Mouse (Mus musculus): ENCODE results near the gene Pld4.
"Not testable (repeated sequence)": the region's sequence is repeated elsewhere in the genome, so short reads cannot be mapped to it uniquely, and the experiment has no call there.

The Pld4 gene

GRCm38 (mm10) chr12:112801864-112802846 is 41.7 kb downstream of the Pld4 start, which contains the start of gene Ahnak2:
TSS of gene Ahnak2 (minus strand) at chr12:112802657.
- peak; percentile 71 for DNase-seq (ENCODE audit: low spot score)

- DNase-seq (ENCODE audit: low spot score) = no peak
Measured at GRCm38 (mm10) chr12:112802917-112803316, 42.5 kb downstream of the Pld4 start.

DNA sequence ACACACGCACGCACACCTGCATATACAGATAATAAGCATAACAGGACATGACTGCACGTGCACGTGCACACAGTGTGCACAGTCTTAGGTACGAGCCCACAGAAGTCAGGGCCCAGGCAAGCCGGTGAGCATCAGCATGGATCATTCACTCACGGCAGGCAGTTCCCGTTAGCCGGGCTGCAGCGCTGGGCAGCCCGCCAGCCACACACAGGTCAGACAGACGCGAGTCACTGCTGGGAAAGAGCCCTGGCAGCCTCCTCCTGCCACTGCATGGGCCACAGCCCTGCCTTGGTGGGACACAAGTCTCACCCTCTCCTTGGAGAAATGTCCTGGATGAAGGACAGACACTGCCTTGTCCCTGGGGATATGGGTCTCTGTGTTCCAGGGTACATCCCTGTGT is 43.6 kb downstream of the Pld4 start:
- no peak for DNase-seq (ENCODE audit: low spot score)

GRCm38 (mm10) chr12:112806044-112806443 is 45.6 kb downstream of the Pld4 start:
- no peak for DNase-seq (ENCODE audit: low spot score)

DNA sequence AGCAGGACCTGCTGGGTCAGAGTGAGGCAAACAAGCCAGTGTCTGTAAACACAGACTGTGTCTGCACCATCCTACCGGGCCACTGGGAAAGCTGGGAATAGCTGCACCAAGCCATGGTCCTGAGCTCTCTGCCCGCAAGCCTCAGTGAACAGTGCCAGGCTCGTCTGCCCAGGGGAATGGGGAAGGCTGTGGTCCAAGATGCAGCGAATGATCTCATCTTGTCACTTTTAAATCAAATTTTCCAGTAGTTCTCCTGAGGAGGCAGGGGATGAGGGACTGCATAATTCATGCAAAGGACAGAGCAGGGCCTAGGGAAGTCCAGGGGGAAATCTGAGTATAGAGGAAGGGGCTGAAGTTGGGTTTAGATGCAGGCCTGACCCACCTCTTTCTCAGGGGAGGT is 47.3 kb downstream of the Pld4 start:
- DNase-seq (ENCODE audit: low spot score) = no peak

- no peak for DNase-seq (ENCODE audit: low spot score)
Measured at GRCm38 (mm10) chr12:112808212-112808586, 47.7 kb downstream of the Pld4 start.

GRCm38 (mm10) chr12:112808587-112809364 is 48.3 kb downstream of the Pld4 start, which contains the start of gene Clba1:
TSS of gene Clba1 (plus strand) at chr12:112808937.
- DNase-seq (ENCODE audit: low spot score) = peak; percentile 84

DNA sequence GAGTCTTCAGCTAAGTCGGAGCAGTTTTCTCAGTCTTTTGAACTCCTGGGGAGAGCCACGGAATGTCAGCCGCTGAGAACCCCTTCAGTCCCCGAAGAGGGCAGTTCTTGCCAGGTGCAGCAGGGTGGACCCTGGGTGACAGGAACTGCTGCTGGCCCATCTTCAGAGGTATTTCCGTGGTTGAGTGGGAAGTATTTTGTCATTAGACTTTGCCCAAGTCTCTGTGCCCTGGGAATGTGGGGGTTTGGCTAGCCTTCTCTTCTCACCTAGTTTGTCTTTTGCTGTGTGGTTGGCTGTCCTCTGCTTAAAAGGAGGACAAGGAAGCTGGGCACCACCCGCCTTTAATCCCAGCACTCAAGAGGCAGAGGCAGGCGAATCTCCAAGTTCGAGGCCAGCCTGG is 49.2 kb downstream of the Pld4 start:
- no peak for DNase-seq (ENCODE audit: low spot score)

GRCm38 (mm10) chr12:112810092-112810885 is 49.8 kb downstream of the Pld4 start:
- DNase-seq (ENCODE audit: low spot score) = no peak

GRCm38 (mm10) chr12:112813370-112813769 is 52.9 kb downstream of the Pld4 start:
- DNase-seq (ENCODE audit: low spot score) = no peak

GRCm38 (mm10) chr12:112814682-112815470 is 54.4 kb downstream of the Pld4 start:
- DNase-seq (ENCODE audit: low spot score) = no peak

DNA sequence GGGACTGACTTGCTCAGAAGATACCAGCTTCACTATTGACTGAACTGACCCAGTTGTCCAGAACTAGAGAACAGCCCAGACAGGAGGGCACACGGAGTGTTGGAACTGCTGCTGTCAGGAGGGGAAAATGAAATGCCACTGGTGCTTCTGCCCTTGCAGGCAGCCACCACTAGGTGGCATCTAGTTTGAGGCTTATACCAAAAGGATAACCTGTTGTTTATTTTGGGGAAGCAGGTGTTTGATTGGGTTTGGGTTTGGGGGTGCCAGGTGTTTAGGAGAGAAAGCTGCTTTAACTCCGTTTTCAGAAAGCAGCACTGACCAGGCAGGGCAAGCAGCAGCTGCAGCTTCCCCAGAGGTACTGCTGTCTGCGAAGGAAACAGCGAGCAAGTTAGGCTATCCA is 55.8 kb downstream of the Pld4 start:
- DNase-seq (ENCODE audit: low spot score) = no peak

DNA sequence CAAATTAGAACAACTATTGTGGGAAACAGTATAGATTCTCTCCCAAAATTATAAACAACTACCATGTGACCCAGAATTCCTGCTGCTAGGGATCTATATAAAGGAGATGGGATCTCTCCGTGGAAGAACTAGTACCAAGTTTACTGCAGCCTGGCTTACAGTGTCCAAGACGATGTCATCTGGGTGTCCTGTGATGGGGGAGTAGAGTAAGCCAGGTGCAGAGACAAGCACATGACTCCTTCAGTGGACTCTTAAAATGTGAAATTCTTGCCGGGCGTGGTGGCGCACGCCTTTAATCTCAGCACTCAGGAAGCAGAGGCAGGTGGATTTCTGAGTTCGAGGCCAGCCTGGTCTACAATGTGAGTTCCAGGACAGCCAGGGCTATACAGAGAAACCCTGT is 56.4 kb downstream of the Pld4 start:
- not testable (repeated sequence) for DNase-seq (ENCODE audit: low spot score)

Data from yolk sac, embryonic 10.5 days (tissue).